Mouse (Mus musculus): Measurements from ENCODE around the gene Cebpz. TPM values are rescaled to one million over a fixed set of nuclear protein-coding genes. Genes with fewer than 3 reads are reported as not detected.

Gene Cebpz
- polyA plus RNA-seq (2014; fragmentation: Nextera tagmentation; extraction: Ambion mirVana), result 40.2 and 43.7 TPM in 2 replicates

GRCm38 (mm10) chr17:78936466-78937228 lies at the start of gene Cebpz, which contains the start of gene Ndufaf7:
TSS of gene Cebpz (minus strand) at chr17:78937066.
TSS of gene Ndufaf7 (plus strand) at chr17:78937136.
- peak within 1 kb of the TSS; percentile 51 for H3K27ac ChIP-seq
- H3K9me3 ChIP-seq (ENCODE audit: control insufficient read depth, low read length), result no peaks in the 10 kb centered on the region
- no peaks in the 10 kb centered on the region for H3K27me3 ChIP-seq (ENCODE audit: control insufficient read depth, insufficient read depth, low read length)
- ATAC-seq (ENCODE audit: low FRiP score) (peak; percentile 100), DNase-seq (ENCODE audit: low spot score) (peak; percentile 99)
- peak within 1 kb of the TSS; percentile 60 for H3K4me3 ChIP-seq (replicated peaks; ENCODE audit: low read length)
- peaks cover 17% of the 10 kb centered on the region for H3K4me1 ChIP-seq (replicated peaks; ENCODE audit: control insufficient read depth, insufficient read depth, low read length)
- H3K36me3 ChIP-seq (replicated peaks; ENCODE audit: control insufficient read depth, insufficient read depth), result peaks cover 57% of the 10 kb centered on the region
- H3K9ac ChIP-seq, result peak within 1 kb of the TSS; percentile 68
- WGBS, result under 1% methylated on average over 45 of the region's 45 CpGs
- H3K4me2 ChIP-seq (replicated peaks), result peak within 1 kb of the TSS; percentile 73

- no peak overlapping the region for H3K4me3 ChIP-seq (replicated peaks; ENCODE audit: low read length)
- H3K9ac ChIP-seq, result no peak overlapping the region
- H3K36me3 ChIP-seq (replicated peaks; ENCODE audit: control insufficient read depth, insufficient read depth), result peaks cover 15% of the 10 kb centered on the region; the same call in 1 of the 2 replicates
- H3K27ac ChIP-seq, result no peak overlapping the region
- H3K27me3 ChIP-seq (ENCODE audit: control insufficient read depth, insufficient read depth, low read length), result no peaks in the 10 kb centered on the region
- no peaks in the 10 kb centered on the region for H3K9me3 ChIP-seq (ENCODE audit: control insufficient read depth, low read length)
- H3K4me1 ChIP-seq (replicated peaks; ENCODE audit: control insufficient read depth, insufficient read depth, low read length), result no peaks in the 10 kb centered on the region
- ATAC-seq (ENCODE audit: low FRiP score) (no peak), DNase-seq (ENCODE audit: low spot score) (no peak)
- WGBS, result 92% methylated on average over 3 of the region's 3 CpGs
- no peak overlapping the region for H3K4me2 ChIP-seq (replicated peaks)
These were observed 46.9 kb upstream of the Cebpz start for GRCm38 (mm10) chr17:78983736-78984135.

GRCm38 (mm10) chr17:78983166-78983565 lies 46.3 kb upstream of the Cebpz start:
- Histone ChIP-seq H3K4me2 (replicated peaks) (no peak overlapping the region), H3K27me3 (ENCODE audit: control insufficient read depth, insufficient read depth, low read length) (no peaks in the 10 kb centered on the region), H3K4me1 (replicated peaks; ENCODE audit: control insufficient read depth, insufficient read depth, low read length) (no peaks in the 10 kb centered on the region), H3K36me3 (replicated peaks; ENCODE audit: control insufficient read depth, insufficient read depth) (peaks cover 15% of the 10 kb centered on the region; the same call in 1 of the 2 replicates), H3K4me3 (replicated peaks; ENCODE audit: low read length) (no peak overlapping the region), H3K9ac (no peak overlapping the region), H3K9me3 (ENCODE audit: control insufficient read depth, low read length) (no peaks in the 10 kb centered on the region), H3K27ac (no peak overlapping the region)
- no peak for DNase-seq (ENCODE audit: low spot score)
- no peak for ATAC-seq (ENCODE audit: low FRiP score)
- 97% methylated on average over 8 of the region's 8 CpGs for WGBS

GRCm38 (mm10) chr17:78968500-78968899 lies 31.6 kb upstream of the Cebpz start:
- Histone ChIP-seq H3K9ac (no peak overlapping the region), H3K36me3 (replicated peaks; ENCODE audit: control insufficient read depth, insufficient read depth) (peaks cover 27% of the 10 kb centered on the region), H3K27ac (no peak overlapping the region), H3K4me3 (replicated peaks; ENCODE audit: low read length) (no peak overlapping the region), H3K9me3 (ENCODE audit: control insufficient read depth, low read length) (no peaks in the 10 kb centered on the region), H3K4me2 (replicated peaks) (no peak overlapping the region), H3K4me1 (replicated peaks; ENCODE audit: control insufficient read depth, insufficient read depth, low read length) (no peaks in the 10 kb centered on the region), H3K27me3 (ENCODE audit: control insufficient read depth, insufficient read depth, low read length) (no peaks in the 10 kb centered on the region)
- DNase-seq (ENCODE audit: low spot score) (no peak), ATAC-seq (ENCODE audit: low FRiP score) (no peak)
- WGBS, result 89% methylated on average over 3 of the region's 3 CpGs

- no peaks in the 10 kb centered on the region for H3K27me3 ChIP-seq (ENCODE audit: control insufficient read depth, insufficient read depth, low read length)
- no peak for ATAC-seq (ENCODE audit: low FRiP score)
- H3K9me3 ChIP-seq (ENCODE audit: control insufficient read depth, low read length), result no peaks in the 10 kb centered on the region
- H3K4me2 ChIP-seq (replicated peaks), result no peak overlapping the region
- peaks cover 31% of the 10 kb centered on the region for H3K36me3 ChIP-seq (replicated peaks; ENCODE audit: control insufficient read depth, insufficient read depth)
- WGBS, result 95% methylated on average over 11 of the region's 11 CpGs
- H3K9ac ChIP-seq, result no peak overlapping the region
- H3K4me1 ChIP-seq (replicated peaks; ENCODE audit: control insufficient read depth, insufficient read depth, low read length), result no peaks in the 10 kb centered on the region
- no peak for DNase-seq (ENCODE audit: low spot score)
- H3K4me3 ChIP-seq (replicated peaks; ENCODE audit: low read length), result no peak overlapping the region
- no peak overlapping the region for H3K27ac ChIP-seq
These were observed 29.4 kb upstream of the Cebpz start for GRCm38 (mm10) chr17:78966092-78966883.

GRCm38 (mm10) chr17:78964387-78964786 lies 27.5 kb upstream of the Cebpz start:
- Histone ChIP-seq H3K27me3 (ENCODE audit: control insufficient read depth, insufficient read depth, low read length) (no peaks in the 10 kb centered on the region), H3K9ac (no peak overlapping the region), H3K9me3 (ENCODE audit: control insufficient read depth, low read length) (no peaks in the 10 kb centered on the region), H3K36me3 (replicated peaks; ENCODE audit: control insufficient read depth, insufficient read depth) (peaks cover 46% of the 10 kb centered on the region), H3K4me3 (replicated peaks; ENCODE audit: low read length) (no peak overlapping the region), H3K4me1 (replicated peaks; ENCODE audit: control insufficient read depth, insufficient read depth, low read length) (no peaks in the 10 kb centered on the region), H3K27ac (0 out of 2 replicates have a peak overlapping the region, but pooled peaks have one; percentile 14), H3K4me2 (replicated peaks) (no peak overlapping the region)
- ATAC-seq (ENCODE audit: low FRiP score) (no peak), DNase-seq (ENCODE audit: low spot score) (no peak)
- WGBS, result 78% methylated on average over 1 of the region's 1 CpGs

GRCm38 (mm10) chr17:78959473-78959872 lies 22.6 kb upstream of the Cebpz start:
- Histone ChIP-seq H3K4me3 (replicated peaks; ENCODE audit: low read length) (no peak overlapping the region), H3K4me2 (replicated peaks) (no peak overlapping the region), H3K36me3 (replicated peaks; ENCODE audit: control insufficient read depth, insufficient read depth) (peaks cover 68% of the 10 kb centered on the region), H3K9me3 (ENCODE audit: control insufficient read depth, low read length) (no peaks in the 10 kb centered on the region), H3K27me3 (ENCODE audit: control insufficient read depth, insufficient read depth, low read length) (no peaks in the 10 kb centered on the region), H3K9ac (no peak overlapping the region), H3K27ac (no peak overlapping the region), H3K4me1 (replicated peaks; ENCODE audit: control insufficient read depth, insufficient read depth, low read length) (no peaks in the 10 kb centered on the region)
- ATAC-seq (ENCODE audit: low FRiP score) (no peak), DNase-seq (ENCODE audit: low spot score) (no peak)
- WGBS, result 89% methylated on average over 6 of the region's 6 CpGs

- no peak overlapping the region for H3K9ac ChIP-seq
- DNase-seq (ENCODE audit: low spot score), result no peak
- no peak overlapping the region for H3K27ac ChIP-seq
- H3K4me2 ChIP-seq (replicated peaks), result no peak overlapping the region
- H3K4me1 ChIP-seq (replicated peaks; ENCODE audit: control insufficient read depth, insufficient read depth, low read length), result no peaks in the 10 kb centered on the region
- 91% methylated on average over 8 of the region's 8 CpGs for WGBS
- no peak overlapping the region for H3K4me3 ChIP-seq (replicated peaks; ENCODE audit: low read length)
- H3K9me3 ChIP-seq (ENCODE audit: control insufficient read depth, low read length), result no peaks in the 10 kb centered on the region
- no peak for ATAC-seq (ENCODE audit: low FRiP score)
- peaks cover 82% of the 10 kb centered on the region for H3K36me3 ChIP-seq (replicated peaks; ENCODE audit: control insufficient read depth, insufficient read depth)
- H3K27me3 ChIP-seq (ENCODE audit: control insufficient read depth, insufficient read depth, low read length), result no peaks in the 10 kb centered on the region
These were observed 16.4 kb upstream of the Cebpz start for GRCm38 (mm10) chr17:78953240-78953639.

GRCm38 (mm10) chr17:78952070-78952469 lies 15.2 kb upstream of the Cebpz start:
- no peaks in the 10 kb centered on the region for H3K4me1 ChIP-seq (replicated peaks; ENCODE audit: control insufficient read depth, insufficient read depth, low read length)
- H3K4me2 ChIP-seq (replicated peaks), result no peak overlapping the region
- no peak overlapping the region for H3K4me3 ChIP-seq (replicated peaks; ENCODE audit: low read length)
- H3K9ac ChIP-seq, result no peak overlapping the region
- no peak overlapping the region for H3K27ac ChIP-seq
- no peaks in the 10 kb centered on the region for H3K9me3 ChIP-seq (ENCODE audit: control insufficient read depth, low read length)
- no peaks in the 10 kb centered on the region for H3K27me3 ChIP-seq (ENCODE audit: control insufficient read depth, insufficient read depth, low read length)
- WGBS, result 93% methylated on average over 5 of the region's 5 CpGs
- ATAC-seq (ENCODE audit: low FRiP score) (no peak), DNase-seq (ENCODE audit: low spot score) (no peak)
- peaks cover 84% of the 10 kb centered on the region for H3K36me3 ChIP-seq (replicated peaks; ENCODE audit: control insufficient read depth, insufficient read depth)
